Mouse (Mus musculus) C2C12 (cell line): Measurements from ENCODE around the gene Pax7.

ENCODE experiments used
- CTCF ChIP-seq: IDR thresholded peaks from one replicate; pipeline ENCODE4 v1.5.1; 2011; ENCODE audit not compliant: control insufficient read depth, insufficient read depth, insufficient read length
- FOSL1 ChIP-seq: IDR thresholded peaks from one replicate; pipeline ENCODE4 v1.8.0; 2011; ENCODE audit warnings: mild to moderate bottlenecking, low read length; ENCODE audit not compliant: poor library complexity, insufficient read depth, severe bottlenecking
- MYOD1 ChIP-seq: IDR thresholded peaks from one replicate; pipeline ENCODE4 v1.6.1; 2011; ENCODE audit warnings: low read depth; ENCODE audit not compliant: control insufficient read depth, insufficient read length
- MYOG ChIP-seq: IDR thresholded peaks from one replicate; pipeline ENCODE4 v1.6.1; 2011; ENCODE audit not compliant: control insufficient read depth, insufficient read length; ENCODE audit errors: extremely low read depth
- USF1 ChIP-seq: IDR thresholded peaks from one replicate; pipeline ENCODE4 v1.6.1; 2011; ENCODE audit warnings: low read depth, mild to moderate bottlenecking, control low read depth, moderate library complexity

DNA sequence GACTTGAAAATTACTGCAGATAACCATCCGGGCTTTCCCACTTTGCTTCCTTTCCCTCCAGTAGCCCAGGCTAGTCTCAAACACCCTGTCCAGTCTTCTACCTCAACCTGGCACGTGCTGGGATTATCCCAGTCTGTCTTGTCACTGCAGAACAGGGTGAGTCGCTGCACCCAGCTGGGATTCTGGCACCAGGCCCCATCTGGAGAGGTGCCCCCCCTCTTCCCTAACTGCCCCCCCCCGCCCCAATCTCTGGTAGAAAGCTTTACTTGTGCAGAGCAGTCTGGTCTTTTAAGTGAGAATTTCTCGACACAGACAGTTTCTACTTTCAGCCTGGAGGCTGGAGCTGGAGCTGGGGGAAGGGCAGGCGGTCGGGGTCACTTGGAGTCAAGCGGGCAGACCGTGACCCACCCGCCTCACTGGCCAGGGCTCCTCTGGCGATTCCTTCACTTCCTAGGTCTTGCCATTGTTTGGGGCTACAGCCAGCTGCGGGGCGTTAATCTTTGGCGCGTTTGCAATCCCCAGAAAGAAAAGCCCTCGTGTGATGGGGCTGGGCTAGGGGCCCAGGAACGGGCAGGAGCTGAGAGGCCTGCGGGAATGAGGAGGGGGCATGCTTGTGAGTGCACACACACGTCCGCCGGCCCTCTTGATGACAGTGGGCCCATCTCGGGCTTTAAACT lies 22.4 kb downstream of the Pax7 start:
- TF ChIP-seq FOSL1, result no peak
- TF ChIP-seq CTCF, result no peak
- TF ChIP-seq USF1, result no peak
- TF ChIP-seq MYOG, result no peak
- TF ChIP-seq MYOD1, result no peak
